Mouse (Mus musculus) C2C12 (cell line): ENCODE data around the gene Gm21985.

Source experiments
- CEBPB ChIP-seq: IDR thresholded peaks from one replicate; pipeline ENCODE4 v1.6.1; 2011; ENCODE audit warnings: low read depth, mild to moderate bottlenecking, control low read depth, moderate library complexity
- CTCF ChIP-seq: IDR thresholded peaks from one replicate; pipeline ENCODE4 v1.5.1; 2011; ENCODE audit not compliant: control insufficient read depth, insufficient read depth, insufficient read length
- FOSL1 ChIP-seq: IDR thresholded peaks from one replicate; pipeline ENCODE4 v1.8.0; 2011; ENCODE audit warnings: mild to moderate bottlenecking, low read length; ENCODE audit not compliant: poor library complexity, insufficient read depth, severe bottlenecking
- MAX ChIP-seq: IDR thresholded peaks from one replicate; pipeline ENCODE4 v1.6.1; 2011; ENCODE audit warnings: mild to moderate bottlenecking, control low read depth
- MYOD1 ChIP-seq: IDR thresholded peaks from one replicate; pipeline ENCODE4 v1.6.1; 2011; ENCODE audit warnings: low read depth; ENCODE audit not compliant: control insufficient read depth, insufficient read length
- MYOG ChIP-seq: IDR thresholded peaks from one replicate; pipeline ENCODE4 v1.6.1; 2011; ENCODE audit not compliant: control insufficient read depth, insufficient read length; ENCODE audit errors: extremely low read depth
- USF1 ChIP-seq: IDR thresholded peaks from one replicate; pipeline ENCODE4 v1.6.1; 2011; ENCODE audit warnings: low read depth, mild to moderate bottlenecking, control low read depth, moderate library complexity

DNA sequence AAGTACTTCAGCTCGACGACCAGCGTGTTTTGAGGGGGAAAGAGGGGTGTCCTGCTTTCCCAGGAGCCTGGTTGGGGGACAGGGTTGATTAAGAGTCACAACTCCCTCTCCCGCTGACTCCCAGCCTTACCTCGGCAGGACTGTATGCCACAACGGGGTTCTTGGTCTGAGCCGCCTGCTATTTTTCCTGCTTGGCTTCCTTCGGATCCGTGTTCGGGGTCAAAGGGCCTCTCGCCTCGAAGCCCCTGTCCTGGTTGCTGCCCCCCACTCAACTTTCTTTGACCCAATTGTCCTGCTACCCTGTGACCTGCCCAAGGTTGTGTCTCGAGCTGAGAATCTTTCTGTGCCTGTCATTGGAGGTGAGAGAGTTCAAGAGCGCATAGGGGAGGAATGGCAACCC lies 24.3 kb upstream of the Gm21985 start:
- no peak for TF ChIP-seq MAX
- no peak for TF ChIP-seq CTCF
- TF ChIP-seq CEBPB = no peak
- no peak for TF ChIP-seq MYOD1
- TF ChIP-seq USF1 = no peak
- no peak for TF ChIP-seq MYOG
- no peak for TF ChIP-seq FOSL1
